Mouse (Mus musculus) embryonic facial prominence, embryonic 15.5 days (tissue): Measurements from ENCODE around the gene Plac8. TPM values are rescaled to one million over a fixed set of nuclear protein-coding genes. Genes with fewer than 3 reads are reported as not detected.

Experiments used
- polyA plus RNA-seq: library from polyadenylated mRNA; unstranded; fragments of >200 nt; fragmentation: Nextera tagmentation; extraction: Ambion mirVana; gene quantifications from 2 replicates; pipeline ENCODE4 v1.2.1, GENCODE M21; 2015

Plac8 gene
- polyA plus RNA-seq, 1 experiment from 2014 or later: 9.8 TPM

Other genes with a start within 250 kb of the Plac8 start
- gene Sec31a, start 156.0 kb downstream of the Plac8 start, polyA plus RNA-seq: 240 and 257 TPM in 2 replicates
- gene Lin54, start 71.6 kb downstream of the Plac8 start, polyA plus RNA-seq: 9.2 and 10.5 TPM in 2 replicates
- 180 TPM in 2 replicates for gene Cops4, start 53.9 kb downstream of the Plac8 start, polyA plus RNA-seq
- 53.6 and 54.5 TPM in 2 replicates for gene Coq2, start 102.9 kb upstream of the Plac8 start, polyA plus RNA-seq
- gene Hpse, start 147.5 kb upstream of the Plac8 start, polyA plus RNA-seq: 4.7 and 5.9 TPM in 2 replicates
- 14.0 and 16.6 TPM in 2 replicates for gene Helq, start 226.4 kb upstream of the Plac8 start, polyA plus RNA-seq
- 139 and 144 TPM in 2 replicates for gene Mrps18c, start 226.4 kb upstream of the Plac8 start, polyA plus RNA-seq
- gene Abraxas1, start 248.7 kb upstream of the Plac8 start, polyA plus RNA-seq: 25.1 and 31.8 TPM in 2 replicates